Mouse (Mus musculus): ENCODE data around the gene Utrn.

Gene Utrn

GRCm38 (mm10) chr10:12869029-12869671 is at the start of gene Utrn:
TSS of gene Utrn (minus strand) at chr10:12869365.
- DNase-seq (ENCODE audit: low spot score in 2 of 2) = peak; percentile 50 to 58

DNA sequence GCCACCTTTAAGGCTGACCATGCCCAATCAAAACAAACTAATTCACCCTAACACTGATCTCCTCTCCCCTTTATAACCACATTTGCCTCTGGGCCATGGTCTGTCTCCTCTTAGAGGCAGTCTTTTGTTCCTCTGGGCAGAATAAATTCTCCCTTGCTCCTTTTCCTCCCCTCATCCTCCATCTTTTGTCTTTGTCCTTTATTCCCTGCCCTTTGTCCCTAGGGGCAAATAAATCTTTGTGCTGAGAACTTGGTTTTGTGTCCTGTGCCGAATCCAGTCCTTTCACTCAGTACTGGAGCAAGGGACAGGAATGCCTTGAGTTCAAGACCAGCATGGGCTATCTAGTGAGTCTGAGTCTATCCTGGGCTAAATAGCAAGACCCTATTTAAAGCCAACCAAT is 48.5 kb upstream of the Utrn start:
- DNase-seq (ENCODE audit: low spot score in 2 of 2) = no peak

DNA sequence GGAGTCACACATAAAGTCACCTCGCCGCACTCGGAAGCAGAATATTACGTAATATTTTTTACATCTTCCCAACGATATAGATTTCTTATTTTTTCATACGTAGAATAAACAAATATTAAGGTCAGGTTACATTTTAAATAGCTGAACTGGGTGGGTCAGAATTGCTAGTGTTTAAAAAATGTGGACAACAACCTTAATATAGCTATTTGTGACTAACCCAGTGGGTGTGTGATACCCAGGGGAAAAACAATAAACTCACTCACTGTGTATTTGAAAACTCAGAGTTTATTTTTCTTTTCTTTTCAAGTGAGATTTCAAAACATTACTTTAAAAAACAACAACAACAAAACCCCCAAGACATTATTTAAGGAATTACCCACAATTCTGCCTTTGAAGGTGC is 47.2 kb upstream of the Utrn start:
- DNase-seq (ENCODE audit: low spot score in 2 of 2) = no peak

DNA sequence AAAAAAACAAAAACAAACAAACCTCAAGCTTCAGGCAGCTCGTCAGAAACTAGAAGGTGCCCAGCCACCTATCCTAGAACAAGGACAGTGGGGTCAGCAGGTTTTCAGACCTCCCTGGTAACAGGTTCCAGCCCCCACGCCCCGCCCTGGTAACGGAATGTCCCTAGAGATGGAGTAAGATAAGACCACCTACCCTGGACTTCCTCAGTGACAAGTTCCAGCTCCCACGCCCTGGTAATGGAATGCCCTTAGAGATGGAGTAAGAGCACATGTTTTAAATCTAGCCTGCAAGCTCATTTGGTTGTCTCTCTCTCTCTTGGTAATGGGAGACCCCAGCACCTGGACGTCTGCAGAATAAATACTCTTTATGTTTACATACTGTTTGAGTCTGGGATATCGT is 46.7 kb upstream of the Utrn start:
- DNase-seq (ENCODE audit: low spot score in 2 of 2) = no peak

- no peak for DNase-seq (ENCODE audit: low spot score in 2 of 2)
Measured at GRCm38 (mm10) chr10:12914203-12914602, 45.0 kb upstream of the Utrn start.

- DNase-seq (ENCODE audit: low spot score in 2 of 2) = no peak
Measured at GRCm38 (mm10) chr10:12911981-12912530, 42.9 kb upstream of the Utrn start.

GRCm38 (mm10) chr10:12911451-12911850 is 42.3 kb upstream of the Utrn start:
- DNase-seq (ENCODE audit: low spot score in 2 of 2) = no peak

GRCm38 (mm10) chr10:12909891-12910290 is 40.7 kb upstream of the Utrn start:
- DNase-seq (ENCODE audit: low spot score in 2 of 2) = no peak

GRCm38 (mm10) chr10:12909179-12909578 is 40.0 kb upstream of the Utrn start:
- DNase-seq (ENCODE audit: low spot score in 2 of 2) = no peak

DNA sequence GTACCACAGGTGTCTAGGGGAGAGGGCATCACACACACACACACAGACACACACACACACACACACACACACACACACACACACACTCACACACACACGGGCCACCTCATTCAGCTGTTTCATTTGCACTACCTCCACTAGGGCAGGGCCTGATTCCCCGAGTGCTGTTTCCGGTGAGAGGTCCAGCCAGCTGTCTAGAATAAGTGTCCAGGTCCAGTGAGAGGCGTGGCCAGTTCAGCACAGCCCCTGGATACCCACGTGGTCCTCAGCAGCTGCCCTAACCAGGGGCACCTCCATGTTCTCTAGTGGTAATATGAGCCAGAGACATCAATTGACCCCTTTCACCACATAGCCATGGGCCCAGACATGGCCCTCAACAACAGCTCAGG is 35.0 kb upstream of the Utrn start:
- DNase-seq (ENCODE audit: low spot score in 2 of 2) = no peak

- peak in 1 of 2 experiments; percentile 31 for DNase-seq (ENCODE audit: low spot score in 2 of 2)
Measured at GRCm38 (mm10) chr10:12903440-12904139, 34.4 kb upstream of the Utrn start.

DNA sequence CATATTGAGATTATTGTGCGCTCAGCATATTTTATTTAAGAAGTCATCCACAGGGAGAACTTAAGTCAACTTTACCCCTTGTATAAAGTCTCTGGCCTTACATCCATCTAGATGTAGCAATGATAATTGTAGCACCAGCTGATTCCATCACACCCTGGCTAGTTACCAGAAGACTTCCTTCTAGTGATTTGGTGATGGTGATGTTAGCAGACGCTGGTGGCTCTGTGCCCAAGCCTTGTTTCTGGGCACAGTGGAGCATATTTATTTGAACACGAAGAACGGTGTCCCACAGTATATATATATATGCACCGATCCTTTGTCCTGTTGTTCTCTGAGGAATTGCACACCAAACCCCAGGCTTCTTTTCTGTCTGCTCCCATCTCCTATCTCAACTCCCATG is 30.7 kb upstream of the Utrn start:
- no peak for DNase-seq (ENCODE audit: low spot score in 2 of 2)

DNA sequence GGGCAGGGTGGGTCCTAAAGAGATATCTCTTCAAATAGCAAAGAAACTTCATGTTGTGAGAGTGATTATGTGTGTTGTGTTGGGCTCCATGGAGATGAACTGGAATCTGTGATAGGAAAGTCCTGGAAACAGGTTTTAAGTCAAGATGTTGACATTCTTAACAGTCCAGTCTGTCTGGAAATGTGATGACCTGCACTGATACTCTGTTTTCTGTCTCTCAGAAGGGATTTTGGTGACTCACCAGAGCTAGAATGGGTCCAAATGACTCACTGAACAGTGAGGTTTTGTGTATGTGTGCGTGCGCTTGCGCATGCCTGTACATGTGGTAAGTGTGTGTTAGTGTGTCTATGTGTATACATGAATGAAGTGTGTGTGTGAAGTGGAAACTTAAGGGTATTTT is 24.2 kb upstream of the Utrn start:
- DNase-seq (ENCODE audit: low spot score in 2 of 2) = no peak

DNA sequence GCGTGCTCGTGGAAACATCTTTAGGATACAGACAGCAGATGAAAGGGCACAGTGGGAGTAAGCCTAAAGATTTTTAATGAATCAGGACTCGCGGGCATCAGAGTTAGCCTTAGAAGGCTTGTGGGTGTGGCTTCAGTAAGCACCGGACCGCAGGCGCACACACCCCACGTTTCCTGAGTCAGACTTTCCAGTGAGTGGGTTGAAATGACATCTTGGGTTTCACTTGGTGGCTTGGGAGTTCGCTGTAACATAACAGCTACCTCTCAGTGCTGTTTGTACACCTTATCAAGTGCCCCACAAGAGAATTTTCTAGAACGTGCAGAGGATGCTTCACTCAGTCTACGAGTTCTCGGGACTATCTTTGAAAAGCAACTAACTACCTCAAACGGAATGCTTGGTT is 19.2 kb upstream of the Utrn start:
- DNase-seq (ENCODE audit: low spot score in 2 of 2) = no peak

GRCm38 (mm10) chr10:12887792-12888191 is 18.6 kb upstream of the Utrn start:
- DNase-seq (ENCODE audit: low spot score in 2 of 2) = no peak

- DNase-seq (ENCODE audit: low spot score in 2 of 2) = no peak
Measured at GRCm38 (mm10) chr10:12884308-12884948, 15.3 kb upstream of the Utrn start.

- DNase-seq (ENCODE audit: low spot score in 2 of 2) = no peak
Measured at GRCm38 (mm10) chr10:12881911-12882310, 12.7 kb upstream of the Utrn start.

- DNase-seq (ENCODE audit: low spot score in 2 of 2) = no peak
Measured at GRCm38 (mm10) chr10:12879313-12879695, 10.1 kb upstream of the Utrn start.

DNA sequence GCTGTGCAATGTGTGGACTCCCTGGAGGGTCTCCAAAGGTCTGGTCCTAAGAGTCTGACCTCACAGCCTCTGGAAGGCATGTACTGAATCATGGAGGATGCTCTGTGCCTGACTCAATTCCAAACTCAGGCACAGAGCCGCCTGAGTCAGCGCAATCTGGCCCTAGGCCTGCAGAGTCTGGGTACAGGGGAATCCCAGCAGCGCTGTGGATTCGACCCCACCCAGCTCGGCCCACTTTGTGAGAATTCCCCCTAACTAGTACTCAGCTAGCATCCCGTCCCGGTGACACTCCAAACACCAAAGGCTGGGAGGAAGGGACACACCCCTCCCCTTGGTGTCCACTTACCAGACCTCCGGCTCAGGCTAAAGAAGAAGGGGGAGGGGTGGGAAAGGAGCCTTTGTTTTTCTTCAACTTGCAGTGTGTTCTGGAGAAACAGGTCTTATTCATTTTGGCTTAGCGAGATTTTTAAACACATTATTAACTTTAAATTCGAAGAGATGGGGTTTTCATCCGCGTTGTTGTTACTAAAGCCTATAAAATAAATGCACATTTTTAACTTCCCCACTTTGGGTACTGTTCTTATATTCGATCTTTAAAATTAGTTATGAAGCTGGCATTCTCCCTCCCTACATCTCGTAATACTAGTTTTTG is 9.6 kb upstream of the Utrn start:
- DNase-seq (ENCODE audit: low spot score in 2 of 2) = no peak

GRCm38 (mm10) chr10:12876426-12876825 is 7.3 kb upstream of the Utrn start:
- no peak for DNase-seq (ENCODE audit: low spot score in 2 of 2)

DNA sequence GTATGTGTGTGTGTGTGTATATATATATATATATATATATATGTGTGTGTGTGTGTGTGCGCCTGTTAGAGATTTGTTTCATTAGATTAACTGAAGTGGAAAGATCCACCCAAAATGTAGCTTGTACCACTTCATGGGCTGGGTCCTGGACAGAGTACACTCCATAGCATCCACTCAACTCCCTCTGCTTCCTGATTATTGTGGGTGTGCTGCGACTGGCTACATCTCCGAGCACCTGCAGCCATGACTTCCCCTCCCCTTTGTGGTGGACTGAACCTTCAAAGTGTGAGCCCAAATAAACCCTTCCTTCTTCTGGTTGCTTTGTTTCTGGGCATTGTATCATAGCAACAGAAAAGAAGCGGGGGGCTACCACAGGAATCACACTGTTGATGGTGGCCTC is 6.2 kb upstream of the Utrn start:
- DNase-seq (ENCODE audit: low spot score in 2 of 2) = no peak

DNA sequence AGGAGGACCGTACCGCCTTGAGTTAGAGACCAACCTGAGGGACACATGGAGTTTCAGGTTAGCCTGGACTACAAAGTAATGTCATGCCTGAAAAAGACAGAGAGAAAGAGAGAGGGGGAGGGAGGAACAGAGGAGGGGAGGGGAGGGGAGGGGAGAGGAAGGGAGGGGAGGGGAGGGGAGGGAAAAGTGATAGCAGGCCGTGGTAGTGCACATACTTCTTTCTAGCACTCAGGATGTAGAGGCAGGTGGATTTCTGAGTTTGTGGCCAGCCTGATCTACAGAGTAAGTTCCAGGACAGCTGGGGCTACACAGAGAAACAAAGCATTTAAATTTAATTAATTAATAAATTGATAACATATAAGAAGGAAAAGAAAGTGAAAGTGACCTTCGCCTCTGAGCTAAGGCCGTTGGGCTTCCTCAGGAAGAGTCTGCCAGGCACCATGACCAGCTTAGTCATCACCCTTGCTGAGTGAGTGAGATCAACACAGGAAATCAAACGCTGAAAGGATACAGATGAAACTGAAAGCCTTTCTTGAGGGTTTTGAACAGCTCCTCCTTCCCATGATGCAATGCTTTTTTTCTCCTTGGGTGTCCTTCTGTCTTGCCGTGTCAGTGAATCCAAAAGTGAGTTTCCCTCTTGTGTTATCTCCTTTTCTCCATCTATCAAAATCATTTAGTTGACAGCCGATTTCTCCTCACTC is 5.6 kb upstream of the Utrn start:
- DNase-seq (ENCODE audit: low spot score in 2 of 2) = peak in 1 of 2 experiments; percentile 22

Data from spleen, postnatal 10 days (tissue).